Mouse (Mus musculus) ZHBTc4 (cell line): ENCODE results near the gene A630023A22Rik.

ENCODE experiments used
- DNase-seq: peaks from one replicate; pipeline ENCODE4 v3.0.0-alpha.2; 2011; ENCODE audit warnings: low read depth, low spot score

A630023A22Rik gene

DNA sequence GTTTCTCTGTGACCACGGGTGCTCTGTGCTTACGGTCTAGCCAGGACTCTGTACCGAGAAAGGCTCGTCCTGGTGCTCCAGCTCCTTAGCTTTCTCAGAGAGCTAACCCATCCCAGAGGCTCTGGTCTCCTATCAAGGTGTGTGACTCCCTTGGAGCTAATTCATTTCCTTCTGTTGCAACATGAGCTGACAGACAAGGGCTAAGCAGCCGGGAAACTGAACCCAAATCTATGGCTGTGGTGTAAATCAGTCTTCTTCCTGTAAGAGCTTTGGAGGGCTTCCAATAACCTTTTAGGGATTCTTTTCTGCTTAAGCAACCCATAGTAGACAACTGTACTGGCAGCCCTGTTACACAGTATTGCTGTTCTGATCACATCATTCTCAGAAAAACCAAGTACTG is at the start of gene A630023A22Rik:
Gene A630023A22Rik (minus strand): TSS at position 154 of the 400 bp plus-strand sequence.
- no peak for DNase-seq

DNA sequence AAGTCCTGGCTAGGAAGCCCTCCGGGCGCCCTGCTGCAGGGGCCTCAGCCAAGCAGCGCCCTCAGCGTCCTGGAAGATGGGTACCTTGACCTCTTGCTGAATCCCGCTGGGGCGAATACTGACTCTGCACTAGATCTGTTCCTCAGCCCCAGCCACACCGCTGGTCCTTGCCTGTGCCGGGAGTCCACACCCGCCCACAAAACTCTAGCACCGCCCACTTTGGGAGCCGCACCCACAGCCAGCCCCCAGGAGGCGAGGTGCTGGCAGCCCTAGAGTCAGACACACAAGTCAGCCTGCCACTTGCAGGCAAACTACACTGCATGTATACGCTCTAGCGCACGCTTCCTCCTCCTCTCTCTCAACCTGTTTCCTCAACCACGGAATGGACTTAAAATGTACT is 49.8 kb upstream of the A630023A22Rik start, which contains the start of gene Npy4r:
Gene Npy4r (minus strand): TSS at position 148 of the 400 bp plus-strand sequence.
- peak; percentile 90 for DNase-seq

DNA sequence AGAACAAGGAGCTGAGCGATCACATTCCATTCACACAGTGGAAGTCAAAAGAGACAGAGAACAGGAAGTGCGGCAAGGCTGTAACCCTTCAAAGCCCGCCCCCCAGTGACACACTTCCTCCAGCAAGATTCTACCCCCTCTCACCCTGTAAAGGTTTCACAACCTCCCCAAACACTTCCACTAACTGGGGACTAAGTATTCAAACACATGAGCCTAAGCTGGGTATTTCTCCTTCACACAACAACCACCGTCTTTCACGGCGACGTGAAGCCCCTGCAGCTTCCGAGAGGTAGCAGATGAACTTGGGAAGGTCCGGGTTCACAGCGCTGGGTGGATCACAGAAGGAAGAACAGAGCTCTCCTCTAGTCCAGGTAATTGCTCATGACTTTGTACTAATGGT is 40.4 kb upstream of the A630023A22Rik start:
- no peak for DNase-seq

DNA sequence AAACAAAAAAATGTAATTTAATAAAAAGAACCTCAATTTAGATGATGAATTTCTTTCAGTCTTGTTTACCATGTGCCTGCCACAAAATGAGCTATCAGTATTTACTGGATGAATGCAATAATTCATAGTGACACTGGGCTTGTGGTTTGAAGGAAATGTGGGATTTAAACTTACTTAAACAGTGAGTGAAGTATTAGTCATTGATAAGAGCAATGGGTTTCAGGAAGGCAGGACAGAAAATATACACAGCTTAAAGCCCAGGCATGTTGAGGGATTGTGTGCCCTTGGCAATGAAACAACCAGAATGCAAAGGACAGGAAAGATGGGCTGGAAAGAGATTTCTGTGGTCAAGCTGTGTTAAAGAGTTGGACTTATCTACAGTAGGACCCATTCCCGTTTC is 39.8 kb upstream of the A630023A22Rik start:
- DNase-seq, result no peak

DNA sequence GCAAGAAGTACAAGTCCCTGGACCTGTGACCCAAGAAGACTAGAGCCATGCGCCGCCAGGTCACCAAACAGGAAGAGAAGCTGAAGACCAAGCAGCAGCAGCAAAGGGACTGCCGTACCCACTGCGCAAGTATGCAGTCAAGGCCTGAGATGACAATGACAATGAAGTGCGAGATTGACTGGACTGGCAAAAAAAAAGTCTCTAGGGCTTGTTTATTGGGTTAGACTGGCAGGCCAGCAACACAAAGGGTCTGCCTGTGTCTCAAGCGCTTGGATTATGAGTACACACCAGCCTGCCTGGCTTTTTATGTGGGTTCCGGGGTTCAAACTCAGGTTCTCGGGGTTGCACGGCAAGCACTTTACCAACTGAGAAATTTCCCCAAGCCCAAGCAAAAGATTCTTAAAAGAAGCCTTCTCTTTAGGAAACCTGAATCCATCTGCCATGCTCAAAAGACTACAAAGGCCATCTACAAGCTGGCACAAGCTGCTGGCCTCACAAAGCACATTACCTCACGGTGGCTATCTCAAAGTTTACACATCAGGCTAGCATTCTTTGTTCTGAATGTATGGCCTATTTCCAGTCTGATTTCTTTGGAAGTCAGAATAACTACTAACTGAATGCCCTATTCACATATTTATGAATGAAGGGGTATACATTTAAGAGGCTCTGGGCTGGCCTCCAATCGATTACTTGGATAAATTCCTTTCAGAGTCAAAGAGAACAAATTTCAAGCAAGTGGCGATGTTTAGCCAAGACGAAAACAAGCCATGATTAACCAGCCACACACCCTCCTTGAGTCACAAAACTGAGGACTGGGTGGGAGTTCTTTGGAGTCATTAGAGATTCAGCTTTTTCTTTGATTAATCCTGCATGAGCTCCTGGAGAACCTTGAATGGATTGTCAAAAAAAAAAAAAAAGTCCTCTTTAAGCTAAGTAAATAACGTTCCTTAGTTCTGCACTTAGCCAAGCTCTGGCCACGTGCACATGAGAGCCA is 37.4 kb upstream of the A630023A22Rik start:
- no peak for DNase-seq

DNA sequence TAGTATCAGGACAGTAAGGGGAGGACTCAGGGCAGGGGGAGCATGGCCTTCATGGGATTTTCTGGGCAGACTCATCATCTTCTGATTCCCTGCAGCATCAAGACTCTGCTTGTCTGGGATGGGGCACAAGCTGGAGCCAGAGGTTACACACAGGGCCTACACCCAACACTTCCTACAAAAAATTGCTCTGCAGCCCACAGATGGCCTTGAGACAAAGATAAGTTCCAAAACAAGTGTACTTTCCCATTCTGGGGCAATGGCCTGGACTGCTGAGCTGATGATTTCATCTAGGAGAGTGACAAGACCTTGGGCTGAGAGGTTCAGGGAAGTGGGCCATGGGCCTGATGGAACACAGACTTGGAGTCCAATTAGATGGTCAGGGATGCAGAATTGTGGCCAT is 32.8 kb upstream of the A630023A22Rik start:
- DNase-seq, result no peak

DNA sequence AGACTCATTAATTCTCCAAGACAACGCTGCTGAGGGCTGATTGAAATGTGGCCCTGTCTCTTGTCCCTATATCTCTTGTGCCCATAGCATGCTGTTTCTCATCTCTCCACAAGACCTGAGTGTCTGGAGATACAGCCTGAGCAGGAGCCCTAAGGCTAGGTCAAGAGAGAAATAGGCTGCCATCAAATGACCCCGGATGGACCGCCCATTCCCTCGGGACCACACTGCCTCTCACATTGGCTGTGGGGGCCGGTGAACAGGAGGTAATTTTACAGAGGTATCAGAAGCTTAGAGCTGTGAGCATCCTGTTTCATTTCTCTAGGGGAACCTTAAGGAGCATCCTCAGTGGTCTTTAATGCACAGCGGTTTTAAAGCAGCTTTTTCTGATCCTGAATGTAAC is 28.7 kb upstream of the A630023A22Rik start:
- DNase-seq, result no peak

DNA sequence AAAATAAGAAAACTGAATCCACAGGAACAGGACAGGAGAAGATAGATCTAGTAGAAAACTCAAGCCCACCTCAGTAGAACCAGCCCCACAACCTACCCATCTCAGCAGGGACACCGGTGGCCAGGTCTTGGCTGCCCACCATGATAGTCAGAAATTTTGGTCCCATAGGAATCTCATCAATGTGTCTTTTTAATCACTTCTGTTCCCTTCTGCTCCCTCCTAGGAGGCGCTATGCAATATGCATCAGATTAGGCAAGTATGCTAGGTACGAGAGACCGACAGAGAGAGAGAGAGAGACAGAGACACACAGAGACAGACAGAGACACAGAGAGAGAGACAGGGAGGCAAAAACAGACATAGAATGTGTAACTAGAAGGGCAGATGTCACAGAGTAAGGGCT is 19.1 kb upstream of the A630023A22Rik start:
- DNase-seq, result no peak

DNA sequence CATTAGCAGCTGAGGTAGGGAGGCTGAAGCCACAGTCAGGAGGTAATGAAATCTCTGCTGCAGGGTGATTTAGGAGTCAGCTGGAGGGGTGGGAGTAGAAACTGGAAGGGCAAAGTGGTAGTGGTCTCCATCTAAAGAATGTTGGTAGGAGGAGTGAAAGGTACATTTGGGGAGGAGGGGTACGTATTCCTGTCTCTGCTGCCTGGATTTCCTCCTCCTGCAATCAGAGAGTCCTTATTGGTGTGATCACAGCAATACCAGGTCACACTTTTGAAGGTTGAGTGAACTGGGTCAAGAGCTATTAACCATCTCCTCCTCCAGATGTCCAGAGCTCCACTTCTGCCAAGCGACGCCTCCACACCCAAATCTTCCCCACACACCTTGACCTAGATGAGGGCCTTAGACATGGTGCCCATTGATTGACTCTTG is 18.4 kb upstream of the A630023A22Rik start:
- DNase-seq, result no peak

DNA sequence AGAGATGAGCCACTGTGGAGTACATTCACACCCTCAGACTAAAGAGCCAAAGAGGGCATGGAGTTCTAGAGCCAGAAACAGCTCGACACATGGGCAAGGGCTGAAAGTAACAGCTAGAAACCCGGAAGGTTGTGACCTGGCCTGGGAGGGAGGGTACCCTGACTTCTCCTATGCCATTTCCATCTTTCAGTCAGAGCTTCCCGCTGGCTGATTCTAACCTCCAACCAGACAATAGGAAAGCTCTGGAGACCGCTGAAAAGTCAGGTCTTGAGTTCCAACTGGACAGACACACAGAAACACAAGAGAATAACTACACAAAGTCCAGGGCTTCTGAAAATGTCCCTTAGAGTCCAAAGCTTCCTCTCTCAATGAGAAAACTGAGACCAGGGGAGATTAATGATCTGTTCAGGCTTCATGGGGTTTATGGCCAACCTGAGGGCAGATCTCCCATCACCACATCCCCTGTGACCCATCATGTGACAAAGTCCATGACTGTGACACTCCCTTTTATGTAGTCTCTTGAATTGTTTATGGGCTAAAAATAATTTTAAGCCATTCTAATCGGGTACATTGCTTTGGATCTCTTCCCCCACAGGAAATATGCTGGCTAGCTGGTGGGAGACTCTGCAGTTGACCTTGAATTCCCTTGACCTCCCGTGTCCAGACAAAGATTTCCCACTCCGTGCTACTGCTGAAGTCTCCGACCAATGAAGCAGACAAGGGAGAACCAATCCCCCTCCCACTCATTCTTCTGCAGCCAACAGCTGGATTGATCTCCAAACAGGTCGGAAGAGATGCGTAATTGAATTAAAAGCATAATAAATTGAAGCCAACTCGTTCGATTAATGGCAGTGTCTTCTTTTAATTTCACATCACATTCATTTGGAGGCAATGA is 17.7 kb upstream of the A630023A22Rik start:
- no peak for DNase-seq

DNA sequence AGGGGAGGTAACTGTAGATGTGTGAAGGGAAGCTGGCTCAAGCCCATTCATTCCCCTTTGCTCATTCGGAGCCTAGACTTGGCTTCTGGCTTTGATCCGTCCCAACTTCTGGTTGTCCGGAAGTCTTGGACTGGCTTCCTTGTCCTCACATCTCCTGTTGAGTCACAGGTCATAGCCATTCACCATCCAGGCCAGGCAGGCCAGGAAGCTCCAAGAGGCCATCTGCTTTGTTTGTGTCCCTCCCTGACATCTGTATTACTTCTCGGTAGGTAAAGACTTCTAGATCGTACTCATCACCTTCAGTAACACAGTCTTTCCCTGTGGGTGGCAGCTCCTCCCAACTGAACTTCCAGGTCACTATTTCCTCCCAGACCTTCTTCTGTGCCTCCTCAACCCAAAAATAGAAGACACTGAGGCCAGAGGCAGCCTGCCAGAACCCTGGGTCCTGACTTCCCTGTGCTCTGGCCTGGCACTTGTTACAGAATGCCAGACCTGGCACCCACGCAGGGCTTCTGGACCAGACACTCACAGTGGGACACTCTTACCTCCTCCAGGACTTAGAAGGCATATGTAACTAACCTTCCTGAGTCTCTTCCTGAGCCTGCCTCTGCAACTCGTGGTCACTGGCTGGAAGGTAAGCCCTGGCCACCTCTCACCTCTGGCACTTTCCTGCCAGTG is 16.6 kb upstream of the A630023A22Rik start:
- DNase-seq, result no peak

DNA sequence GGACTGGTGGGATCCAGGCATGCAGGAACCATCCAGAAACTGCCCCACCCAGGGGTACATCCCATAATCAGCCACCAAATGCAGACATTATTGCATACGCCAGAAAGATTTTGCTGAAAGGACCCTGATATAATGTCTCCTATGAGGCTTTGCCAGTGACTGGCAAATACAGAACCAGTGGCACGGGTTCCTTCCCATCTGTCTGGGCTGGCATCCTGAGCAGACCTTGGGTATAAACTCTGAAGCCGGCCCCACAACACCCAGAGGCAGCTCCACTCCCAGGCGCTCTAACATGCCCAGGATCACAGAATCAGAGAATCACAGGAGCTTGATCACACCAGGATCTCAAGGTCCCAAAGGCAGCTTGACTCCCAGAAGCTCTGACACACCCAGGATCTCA is 11.8 kb upstream of the A630023A22Rik start:
- DNase-seq, result no peak

DNA sequence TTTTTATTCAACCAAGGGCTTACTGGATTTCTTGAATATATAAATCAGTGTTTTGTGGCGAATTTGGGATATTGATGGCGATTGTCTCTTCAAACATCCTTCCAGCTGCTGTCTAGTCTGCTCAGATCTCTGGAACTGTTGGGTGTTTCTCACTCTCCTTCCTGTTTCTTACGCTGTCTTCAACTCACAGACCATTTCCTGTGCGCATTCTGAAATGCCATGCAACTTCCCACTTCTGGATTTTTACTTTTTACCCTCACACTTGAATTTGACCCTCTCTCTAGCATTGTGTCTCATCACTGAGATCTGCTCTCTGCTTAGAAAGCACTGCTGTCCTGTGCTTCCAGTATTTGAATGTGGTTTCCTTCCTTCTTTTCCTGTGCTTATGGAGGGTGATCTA is 5.0 kb upstream of the A630023A22Rik start:
- DNase-seq, result no peak

DNA sequence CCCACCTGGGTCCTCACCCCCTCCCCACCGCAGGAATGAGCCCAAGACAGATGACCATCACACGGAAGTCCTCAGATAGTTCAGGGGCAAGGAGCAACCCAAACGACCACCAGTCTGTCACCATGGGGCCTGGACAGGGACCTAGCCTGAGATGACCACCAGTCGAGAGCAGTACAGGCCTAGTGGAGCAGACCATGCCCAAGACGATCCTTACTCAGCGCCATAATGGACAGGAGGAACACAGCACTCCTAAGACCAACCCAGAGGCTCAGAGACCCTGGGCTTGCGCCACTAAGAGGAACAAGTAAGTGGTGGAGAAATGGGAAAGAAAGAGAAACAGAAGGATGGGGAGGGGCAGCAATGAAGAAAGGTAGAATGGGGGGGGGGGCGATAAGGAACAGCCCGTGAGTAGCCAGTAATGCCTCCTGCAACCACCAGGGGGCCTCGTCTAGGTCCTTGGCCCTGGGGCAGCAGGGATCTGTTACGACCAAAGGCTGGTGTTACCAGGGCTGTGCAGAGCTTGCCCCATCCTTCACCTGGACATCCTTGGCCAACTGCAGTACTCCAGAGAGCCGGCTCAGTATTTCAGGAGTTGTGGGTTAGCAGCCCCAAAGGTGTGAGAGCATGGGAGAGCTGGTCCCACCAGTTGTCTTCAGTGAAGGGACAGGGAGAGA is 4.0 kb upstream of the A630023A22Rik start:
- DNase-seq, result peak; percentile 72

DNA sequence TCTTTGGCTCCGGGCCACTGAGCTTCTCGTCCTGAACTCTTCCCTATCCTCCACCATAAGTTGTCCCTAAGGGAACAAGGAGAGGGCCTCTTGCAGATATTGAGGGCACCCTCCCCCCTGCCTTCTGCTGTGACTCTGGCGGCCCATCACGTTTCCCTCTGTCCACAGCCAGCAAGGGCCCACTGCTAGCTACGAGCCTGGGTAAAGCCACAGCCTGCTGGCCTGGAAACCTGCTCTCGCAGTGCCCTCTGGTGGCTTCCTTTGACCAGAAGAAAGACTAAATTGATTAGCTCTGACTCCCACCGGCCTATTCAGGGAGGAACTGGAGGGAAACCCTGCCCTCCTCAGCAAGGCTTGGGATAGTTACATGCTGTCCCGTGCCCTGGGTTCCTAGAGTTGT is 2.3 kb upstream of the A630023A22Rik start:
- DNase-seq, result peak; percentile 74

DNA sequence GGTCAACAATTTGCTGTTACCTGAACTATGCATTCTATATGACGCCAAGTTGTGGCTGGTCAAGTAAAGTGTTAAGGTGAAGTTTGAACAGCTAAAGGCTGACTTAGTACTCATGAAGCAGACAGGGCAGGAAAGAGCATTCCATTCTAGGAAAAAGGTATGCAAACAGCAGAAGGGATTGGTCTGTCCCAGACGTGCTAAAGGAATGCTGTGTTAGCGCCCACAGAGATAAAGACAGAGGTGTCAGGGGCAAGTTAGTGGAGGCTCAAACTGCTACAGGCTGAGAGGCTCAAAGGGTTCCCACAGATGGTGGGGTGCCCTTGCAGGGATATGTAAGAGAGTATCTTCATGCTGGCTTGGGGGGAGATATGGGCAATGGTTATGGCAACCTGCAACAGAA is 1.3 kb upstream of the A630023A22Rik start:
- DNase-seq, result no peak

DNA sequence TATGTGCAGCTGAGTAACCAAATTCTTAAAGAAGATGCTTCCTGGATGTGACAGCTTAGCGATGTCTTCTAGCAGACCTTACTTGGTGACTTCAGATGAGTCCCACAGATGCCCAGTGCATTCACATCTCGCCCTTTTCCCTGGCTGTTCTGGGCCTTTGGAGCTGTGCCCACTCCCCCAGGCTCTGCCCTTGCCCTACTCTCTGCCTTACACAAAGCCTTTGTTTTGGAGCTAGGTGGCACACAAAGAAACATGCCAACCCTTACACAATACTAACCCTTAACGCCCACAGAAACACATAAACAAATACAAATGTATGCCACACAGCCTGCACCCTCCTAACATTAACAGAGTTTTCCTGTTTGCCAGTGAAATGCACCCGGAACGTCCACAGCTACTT is 6.4 kb downstream of the A630023A22Rik start:
- DNase-seq, result no peak

DNA sequence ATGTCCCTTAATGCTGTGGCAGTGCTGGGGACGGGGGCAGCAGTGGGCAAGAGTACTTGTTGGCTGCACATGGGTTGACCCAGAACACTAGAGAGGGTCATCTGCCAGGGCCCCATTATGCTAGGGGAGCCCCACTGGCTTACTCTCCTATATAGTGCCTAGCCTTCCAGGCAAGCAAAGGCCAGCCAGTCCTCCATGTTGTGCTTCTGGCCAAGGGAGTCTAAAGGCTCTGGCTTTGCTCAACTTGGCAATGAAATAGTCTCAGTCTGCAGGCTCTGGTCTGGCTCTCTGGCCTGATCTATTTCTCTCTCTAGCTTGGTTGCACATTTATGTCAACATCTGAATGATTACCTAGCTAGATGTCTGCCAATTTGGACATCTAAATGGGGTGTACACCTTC is 9.7 kb downstream of the A630023A22Rik start:
- DNase-seq, result no peak

DNA sequence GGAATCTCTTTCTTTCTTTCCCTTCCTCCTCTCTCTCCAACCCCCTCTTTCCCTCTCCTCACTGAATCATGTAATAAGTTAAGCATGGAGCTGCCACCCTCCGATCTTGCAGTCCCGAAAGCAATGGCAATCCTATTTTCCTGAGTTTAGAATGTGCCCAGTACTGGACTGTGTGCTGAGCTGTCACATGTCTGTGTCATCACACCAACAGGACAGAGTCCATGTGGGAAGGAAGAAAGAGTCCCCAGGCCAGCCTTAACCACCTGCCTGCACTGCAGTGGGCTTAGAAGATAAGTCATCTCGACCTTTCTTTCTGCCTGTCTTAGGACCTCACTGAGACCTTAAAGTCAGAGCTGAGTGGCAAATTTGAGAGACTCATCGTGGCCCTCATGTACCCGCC is 11.1 kb downstream of the A630023A22Rik start:
- no peak for DNase-seq

DNA sequence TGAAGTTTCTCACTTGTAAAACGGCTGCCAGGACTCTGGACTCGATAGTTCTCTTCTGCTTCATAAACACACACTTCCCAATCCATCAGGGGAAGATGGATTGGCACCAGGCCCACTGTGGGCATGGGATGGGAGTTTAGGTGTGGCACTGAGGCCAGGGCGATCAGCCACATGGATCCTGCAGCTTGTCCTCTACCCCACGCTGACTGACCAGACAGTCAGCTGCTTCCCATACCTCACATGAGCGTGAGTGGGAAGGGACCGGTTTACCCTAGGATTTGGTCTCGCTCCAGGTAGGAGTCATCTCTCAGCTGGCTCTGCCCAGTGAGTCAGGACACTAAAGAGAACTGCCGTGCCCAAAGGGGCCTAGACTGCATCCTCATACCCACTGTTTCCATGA is 12.8 kb downstream of the A630023A22Rik start:
- DNase-seq, result no peak

DNA sequence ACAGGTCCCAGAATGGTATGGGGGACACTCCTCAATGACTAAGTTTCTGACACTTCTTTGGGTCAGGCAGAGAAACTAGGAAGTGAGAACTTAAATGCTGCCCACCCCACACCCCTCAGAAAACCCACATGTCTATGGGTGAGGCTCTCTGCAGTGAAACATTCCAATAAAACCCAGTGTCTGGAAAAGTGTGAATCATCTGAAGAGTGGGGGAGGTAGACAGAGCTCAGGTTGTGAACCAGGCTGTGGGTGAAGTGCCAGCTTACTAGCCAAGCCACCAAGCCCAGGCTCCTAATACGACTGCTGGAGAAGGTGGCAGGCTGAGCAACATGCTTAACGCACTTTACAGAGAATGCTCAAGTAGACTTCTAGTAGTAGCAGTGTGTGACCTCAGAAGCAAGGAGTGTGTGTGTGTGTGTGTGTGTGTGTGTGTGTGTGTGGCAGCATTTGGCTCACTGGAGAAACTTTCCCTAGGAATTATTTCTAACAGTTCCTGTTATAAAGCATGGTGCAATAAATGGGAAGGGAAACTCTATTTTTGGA is 14.6 kb downstream of the A630023A22Rik start:
- no peak for DNase-seq
